Mouse (Mus musculus): Measurements from ENCODE around the gene Il17rc. TPM values are rescaled to one million over a fixed set of nuclear protein-coding genes. Genes with fewer than 3 reads are reported as not detected.
A peak's percentile ranks its signal among the peaks of the same experiment; 100 is the strongest.

Gene Il17rc
- total RNA-seq (2021) = 1 to 10 TPM; 4.1 to 4.2 TPM
- long read RNA-seq, partial matches to known transcripts = 5 of 9 reads
- long read RNA-seq, other reads (novel, unspliced or antisense) = 4 of 9 reads

DNA sequence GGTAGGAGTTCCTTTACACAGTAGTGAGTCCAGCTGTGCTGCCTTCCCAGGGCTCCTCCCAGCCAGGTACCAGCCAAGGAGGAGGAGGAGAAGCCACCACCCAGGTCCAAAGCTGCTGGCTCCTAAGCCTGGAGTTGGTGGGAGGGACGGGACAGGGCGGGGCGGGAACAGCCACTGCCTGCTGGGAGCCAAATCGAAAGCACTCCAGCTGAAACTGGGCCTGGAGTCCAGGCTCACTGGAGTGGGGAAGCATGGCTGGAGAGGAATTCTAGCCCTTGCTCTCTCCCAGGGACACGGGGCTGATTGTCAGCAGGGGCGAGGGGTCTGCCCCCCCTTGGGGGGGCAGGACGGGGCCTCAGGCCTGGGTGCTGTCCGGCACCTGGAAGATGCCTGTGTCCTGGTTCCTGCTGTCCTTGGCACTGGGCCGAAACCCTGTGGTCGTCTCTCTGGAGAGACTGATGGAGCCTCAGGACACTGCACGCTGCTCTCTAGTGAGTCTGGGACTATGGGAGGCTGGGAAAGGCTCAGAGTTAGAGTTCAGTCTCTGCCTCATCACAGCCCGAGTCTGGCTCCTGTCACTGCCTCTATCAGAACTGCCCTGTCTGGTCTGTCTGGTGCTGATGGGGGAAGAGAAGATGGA, at the start of gene Il17rc:
Il17rc (plus strand) TSS at position 131 of the 640 bp plus-strand sequence.
- no peak for DNase-seq (ENCODE audit: low spot score in 2 of 2)

DNA sequence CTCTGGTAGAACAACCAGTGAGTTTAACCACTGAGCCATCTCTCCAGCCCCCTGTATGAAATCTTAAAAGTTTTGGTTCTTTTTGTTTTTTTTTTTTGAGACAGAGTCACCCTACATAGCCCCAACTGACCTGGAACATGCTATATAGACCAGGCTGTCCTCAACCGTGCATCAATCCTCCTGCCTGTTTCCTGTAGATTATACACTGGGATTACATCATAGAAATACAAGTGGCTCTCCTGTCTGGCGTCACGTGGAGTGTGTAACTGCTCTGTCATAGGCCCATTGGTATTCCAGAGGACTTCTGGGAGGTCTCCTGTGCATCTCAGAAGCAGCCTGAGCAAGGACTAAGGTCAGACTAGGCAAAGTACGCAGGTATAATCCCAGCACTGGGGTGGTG, 48.2 kb upstream of the Il17rc start:
- no peak for DNase-seq (ENCODE audit: low spot score in 2 of 2)

DNA sequence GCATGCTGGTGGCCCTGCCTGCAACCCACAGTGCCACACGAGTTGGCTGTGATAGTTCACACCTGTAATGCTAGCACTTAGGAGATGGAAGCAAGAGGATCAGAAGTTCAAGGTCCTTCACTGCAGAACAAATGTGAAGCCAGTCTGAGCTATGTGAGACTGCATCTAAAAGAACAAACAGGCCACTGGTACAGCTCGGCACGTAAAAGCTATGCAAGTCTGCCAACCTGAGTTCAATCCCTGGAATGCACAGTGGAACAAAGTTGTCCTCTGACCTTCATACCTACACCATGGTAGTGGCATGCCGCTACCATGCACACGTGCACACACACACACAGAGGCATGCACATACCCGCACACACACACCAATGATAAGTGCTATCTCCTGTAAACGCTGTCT, 47.0 kb upstream of the Il17rc start:
- no peak for DNase-seq (ENCODE audit: low spot score in 2 of 2)

DNA sequence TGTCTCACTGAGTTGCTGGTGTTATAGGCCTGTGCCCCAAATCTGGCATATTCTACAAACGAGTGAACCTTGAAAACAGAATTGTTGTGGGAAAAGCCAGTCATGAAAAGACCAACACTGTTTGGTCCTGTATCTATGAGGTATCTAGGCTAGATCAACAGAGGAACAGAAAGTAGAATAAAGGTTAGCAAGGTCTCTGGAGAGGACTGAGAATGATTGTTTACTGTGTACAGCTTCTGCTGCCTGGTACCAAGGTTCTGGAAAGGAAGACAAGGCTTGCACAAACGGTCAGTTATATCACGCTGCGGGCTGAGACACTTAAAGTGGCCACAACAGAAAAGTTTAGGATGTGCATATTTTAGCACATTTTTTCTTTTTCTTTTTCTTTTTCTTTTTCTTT, 44.5 kb upstream of the Il17rc start:
- DNase-seq (ENCODE audit: low spot score in 2 of 2) = no peak

DNA sequence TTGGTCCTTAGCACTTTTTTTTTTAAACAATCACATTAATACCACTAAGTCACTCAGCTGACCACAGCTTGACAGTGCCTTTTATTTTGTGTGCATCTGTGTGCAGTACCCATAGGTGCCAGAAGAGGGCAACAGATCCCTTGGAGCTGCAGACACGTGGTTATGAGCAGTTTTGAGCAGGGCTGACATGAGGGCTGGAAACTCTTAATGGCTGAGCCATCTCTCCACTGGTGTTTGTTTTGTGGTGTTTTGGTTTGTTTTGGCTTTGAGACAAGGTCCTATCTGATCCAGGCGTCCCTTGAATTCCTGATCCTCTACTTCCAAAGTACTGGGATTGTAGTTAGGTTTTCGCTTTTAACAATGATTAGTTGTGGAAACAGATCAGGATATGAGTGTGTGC, 43.8 kb upstream of the Il17rc start:
- DNase-seq (ENCODE audit: low spot score in 2 of 2) = no peak

DNA sequence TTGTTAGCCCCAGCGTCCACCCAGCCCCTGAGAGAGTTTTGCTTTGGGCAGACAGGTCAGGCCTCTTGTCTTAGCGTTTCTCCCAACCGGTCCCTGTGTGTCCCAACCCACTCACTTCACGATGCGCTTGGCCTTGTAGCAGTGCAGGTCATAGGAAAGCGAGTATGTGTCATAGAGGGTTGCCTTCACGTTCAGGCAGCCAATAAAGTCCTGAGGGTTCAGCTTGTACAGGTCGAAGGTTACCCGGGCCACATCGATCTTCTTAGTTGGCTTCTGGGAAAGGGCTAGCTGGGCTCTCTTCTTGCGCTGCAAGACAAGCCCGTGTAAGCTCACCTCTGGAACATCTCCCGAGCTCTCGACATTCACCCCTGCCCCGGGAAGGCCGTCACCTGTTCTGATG, 43.2 kb upstream of the Il17rc start:
- no peak for DNase-seq (ENCODE audit: low spot score in 2 of 2)

DNA sequence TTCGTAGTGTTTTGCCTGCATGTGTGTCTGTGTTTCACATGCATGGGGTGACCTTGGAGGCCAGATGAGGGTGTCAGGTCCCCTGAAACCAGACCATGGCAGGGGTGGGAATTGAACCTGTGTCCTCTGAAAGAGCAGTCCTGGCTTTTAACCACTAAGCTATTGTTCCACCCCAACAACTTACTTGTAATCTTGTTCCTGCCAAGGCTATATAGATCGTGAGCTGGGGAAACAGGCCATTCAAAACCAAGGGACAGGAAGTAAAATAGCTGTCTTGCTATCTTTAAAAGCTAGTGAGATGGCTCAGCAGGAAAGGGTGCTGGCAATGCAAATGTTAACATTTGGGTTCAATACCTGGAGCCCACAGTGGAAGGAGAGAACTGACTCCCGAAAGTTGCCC, 41.3 kb upstream of the Il17rc start:
- DNase-seq (ENCODE audit: low spot score in 2 of 2) = no peak

DNA sequence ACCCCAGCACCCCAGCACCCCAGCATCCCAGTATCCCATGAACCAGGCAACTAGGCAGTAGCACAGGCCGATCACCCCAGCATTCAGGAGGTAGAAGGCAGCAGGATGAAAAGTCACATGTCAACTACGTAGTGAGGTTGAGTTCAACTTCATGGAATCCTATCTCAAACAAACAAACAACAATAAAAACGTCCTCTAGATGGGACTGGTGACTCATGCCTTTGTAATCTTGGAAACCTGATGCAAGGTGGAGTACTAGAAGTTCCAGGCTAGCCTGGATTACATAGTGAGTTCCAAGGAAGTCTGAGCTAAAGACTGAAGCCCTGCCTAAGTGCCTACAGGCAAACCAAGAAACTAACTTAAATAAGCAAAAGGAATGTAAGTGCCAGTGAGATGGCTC, 40.4 kb upstream of the Il17rc start:
- DNase-seq (ENCODE audit: low spot score in 2 of 2) = no peak

DNA sequence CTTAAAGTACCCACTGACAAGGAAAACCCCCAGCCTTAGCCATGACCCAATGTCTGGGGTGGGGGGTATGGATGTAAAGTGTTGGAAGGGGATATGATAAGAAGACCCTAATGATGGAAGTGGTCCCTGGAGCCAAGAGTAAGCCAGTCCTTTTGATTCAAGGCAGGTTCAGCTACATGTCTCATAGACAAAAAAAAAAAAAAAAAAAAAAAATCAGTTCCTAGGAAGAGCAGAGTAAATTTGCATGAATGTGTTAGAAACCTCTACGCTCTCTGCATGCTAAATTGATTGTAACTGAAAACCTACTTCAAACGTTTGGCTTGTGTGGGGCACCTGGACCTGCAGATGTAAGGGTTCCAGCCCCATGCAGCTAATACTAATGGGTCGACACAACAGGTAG, 39.4 kb upstream of the Il17rc start:
- no peak for DNase-seq (ENCODE audit: low spot score in 2 of 2)

DNA sequence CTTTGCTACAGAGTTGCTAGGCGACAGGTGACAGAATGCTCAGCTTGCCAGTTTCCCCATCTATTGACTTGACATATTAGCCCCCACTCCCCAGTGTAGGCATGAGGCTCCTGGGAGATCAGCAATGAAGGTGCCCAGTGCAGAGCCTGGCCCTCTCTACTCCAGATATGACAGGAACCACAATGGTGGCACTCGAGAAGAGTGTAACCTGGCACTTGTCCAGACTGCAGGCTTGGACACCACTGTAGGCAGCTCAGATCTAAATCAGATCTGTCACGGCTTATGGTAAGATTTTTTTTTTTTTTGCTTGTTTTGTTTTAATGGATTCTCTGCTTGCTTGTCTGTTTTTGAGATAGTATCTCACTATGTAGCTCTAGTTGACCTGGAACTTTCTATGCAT, 37.6 kb upstream of the Il17rc start:
- no peak for DNase-seq (ENCODE audit: low spot score in 2 of 2)

DNA sequence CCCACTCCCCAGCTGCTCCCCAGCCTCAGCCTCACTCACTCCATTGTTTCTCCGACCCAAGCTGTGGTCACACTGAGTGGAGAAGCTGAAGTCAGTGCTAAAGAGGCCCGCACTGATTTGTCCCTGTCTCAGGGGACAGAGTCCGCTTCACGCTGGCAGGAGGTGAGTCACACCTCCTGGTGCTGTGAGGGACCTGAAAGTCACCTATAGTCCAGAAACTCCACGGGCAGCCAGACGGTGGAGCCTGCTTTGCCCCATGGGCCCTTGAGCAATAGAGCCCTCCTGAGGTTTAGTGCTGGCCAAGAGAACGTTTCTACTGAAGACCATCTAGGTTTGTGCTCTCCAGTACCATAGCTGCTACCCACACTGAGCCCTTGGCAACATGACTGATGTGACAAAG, 36.5 kb upstream of the Il17rc start:
- no peak for DNase-seq (ENCODE audit: low spot score in 2 of 2)

DNA sequence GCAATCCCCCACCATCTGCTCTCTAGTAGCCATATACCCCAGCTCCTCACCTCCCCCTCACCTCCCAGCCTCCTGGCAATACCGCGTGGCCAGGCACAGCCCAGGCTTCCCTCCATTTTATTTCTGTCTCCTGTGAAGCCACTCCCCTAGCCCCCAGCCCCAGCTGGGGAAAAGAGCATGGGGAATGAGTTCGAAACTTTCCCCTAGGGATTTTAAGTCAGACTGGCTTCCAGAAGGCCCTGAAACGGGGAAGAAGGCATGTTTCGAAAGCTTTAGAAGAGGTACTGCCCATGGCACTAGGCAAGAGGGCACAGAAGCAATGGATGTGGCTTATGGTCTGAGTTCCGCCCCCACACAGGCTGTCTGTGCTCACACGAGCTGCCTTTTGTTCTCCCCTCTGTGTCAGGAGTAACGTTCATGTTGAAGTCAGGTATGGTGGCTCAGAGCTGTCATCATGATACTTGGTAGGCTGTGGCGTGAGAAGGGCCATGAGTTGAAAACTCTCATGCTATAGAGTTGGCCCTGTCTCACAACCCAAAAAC, 35.5 kb upstream of the Il17rc start, which contains the start of gene Cidec:
Cidec (minus strand) TSS at position 97 of the 542 bp plus-strand sequence.
- DNase-seq (ENCODE audit: low spot score in 2 of 2) = no peak

DNA sequence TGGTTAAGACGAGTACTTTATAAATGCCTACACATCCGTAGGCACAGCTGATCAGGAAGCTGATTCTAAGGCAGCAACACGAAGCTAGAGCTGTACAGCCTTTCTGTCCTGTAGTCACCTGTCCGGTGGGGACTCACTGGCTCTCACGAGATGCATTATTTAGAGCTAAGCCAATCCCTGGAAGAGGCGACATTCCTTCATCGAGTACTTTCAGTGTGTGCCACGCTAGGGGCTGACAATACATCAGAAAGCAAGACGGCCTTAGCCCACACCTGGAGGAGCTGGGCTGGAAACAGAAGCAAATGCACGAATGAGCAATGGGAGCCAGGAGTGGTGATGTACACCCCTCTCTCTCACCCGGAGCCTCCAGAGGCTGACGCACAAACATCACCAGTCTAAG, 34.1 kb upstream of the Il17rc start:
- DNase-seq (ENCODE audit: low spot score in 2 of 2) = no peak

DNA sequence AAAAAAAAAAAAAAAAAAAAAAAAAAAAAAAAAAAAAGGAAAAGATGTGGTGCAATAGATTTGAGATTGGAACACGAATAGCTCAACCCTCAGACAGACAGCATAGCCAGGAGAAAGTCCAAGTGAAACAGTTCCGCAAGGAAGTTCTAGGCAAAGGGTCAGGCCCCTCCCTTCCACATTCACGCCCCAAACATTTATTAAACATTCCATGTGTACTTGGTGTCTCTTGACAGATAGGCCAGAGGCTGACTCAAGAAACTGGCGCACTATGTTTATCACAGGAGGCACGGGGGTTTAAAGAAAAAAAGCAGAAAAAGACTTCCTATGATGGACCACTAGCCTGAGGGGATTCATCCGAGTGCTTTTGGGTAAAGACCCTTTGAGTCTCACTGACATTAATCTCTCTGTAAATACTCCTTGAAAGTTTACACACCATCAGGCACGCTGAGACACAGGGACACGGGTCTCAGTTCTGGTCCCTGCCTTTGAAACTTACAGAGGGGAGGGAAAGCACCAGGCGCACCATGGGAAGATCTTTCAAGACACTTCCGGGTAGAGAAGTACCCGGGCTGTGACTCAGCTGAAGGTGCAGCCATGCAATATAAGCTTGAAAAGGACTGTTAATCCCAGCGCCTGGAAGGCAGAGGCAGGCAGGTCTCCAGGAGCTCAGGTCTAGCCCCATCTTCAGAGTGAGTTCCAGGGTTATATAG, 32.4 kb upstream of the Il17rc start:
- no peak for DNase-seq (ENCODE audit: low spot score in 2 of 2)

DNA sequence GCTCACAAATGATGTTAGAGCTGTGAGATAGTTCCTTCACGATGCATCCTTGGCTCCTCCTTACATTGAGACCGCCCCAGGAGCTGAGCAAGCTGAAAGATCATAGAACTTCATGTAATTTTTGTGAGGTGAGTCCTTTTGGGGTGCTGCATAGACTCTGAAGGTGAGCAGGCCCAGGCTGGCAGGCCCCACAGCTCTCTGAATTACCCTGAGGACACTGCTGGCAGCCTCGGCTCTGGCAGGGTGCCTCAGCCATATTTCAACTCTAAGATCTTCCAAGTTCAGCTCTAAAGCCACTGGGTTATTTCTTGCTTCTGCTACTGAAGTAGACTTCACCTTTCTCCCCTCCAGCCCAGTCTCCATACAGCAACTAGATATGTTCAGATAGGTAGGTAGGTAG, 30.5 kb upstream of the Il17rc start:
- DNase-seq (ENCODE audit: low spot score in 2 of 2) = no peak

DNA sequence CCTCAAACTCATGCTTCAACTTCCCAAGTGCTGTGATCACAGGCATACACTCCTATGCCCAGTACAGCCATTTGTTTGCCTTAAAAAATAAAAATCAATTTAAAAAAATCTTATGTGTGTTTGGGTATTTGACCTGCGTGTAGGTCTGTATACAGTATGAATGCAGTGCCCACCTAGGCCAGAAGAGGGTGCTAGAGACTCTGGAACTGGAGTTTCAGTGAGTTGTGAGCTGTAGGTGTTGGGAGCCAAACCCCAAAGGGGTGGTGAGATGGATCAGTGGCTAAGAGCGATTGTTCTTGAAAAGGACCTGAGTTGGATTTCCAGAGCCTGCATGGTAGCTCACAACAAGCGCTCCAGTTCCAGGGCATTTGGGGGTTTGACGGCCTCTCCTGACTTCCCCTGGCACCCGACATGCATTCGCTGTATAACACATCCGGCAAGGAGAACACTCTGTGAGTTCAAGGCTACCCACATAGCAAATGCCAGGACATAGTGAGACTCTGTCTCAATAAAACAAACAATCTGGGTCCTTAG, 30.0 kb upstream of the Il17rc start:
- DNase-seq (ENCODE audit: low spot score in 2 of 2) = peak; percentile 20 to 80

DNA sequence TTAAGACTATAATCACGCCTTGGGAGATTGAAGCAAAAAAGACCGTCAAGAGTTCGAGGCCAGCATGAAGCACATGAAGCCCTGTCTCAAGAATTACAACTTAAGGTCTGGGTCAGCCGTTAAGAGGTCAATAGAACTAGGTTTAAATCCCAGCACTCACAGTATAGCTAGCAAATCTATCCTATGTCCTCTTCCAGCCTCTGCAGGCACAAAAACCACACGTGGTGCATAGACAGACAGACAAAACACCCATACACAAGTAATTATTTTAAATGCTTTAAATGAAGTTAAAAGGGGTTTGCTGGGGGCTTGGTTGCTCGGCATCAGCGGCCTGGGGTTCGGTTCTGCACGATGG, 29.2 kb upstream of the Il17rc start:
- no peak for DNase-seq (ENCODE audit: low spot score in 2 of 2)

DNA sequence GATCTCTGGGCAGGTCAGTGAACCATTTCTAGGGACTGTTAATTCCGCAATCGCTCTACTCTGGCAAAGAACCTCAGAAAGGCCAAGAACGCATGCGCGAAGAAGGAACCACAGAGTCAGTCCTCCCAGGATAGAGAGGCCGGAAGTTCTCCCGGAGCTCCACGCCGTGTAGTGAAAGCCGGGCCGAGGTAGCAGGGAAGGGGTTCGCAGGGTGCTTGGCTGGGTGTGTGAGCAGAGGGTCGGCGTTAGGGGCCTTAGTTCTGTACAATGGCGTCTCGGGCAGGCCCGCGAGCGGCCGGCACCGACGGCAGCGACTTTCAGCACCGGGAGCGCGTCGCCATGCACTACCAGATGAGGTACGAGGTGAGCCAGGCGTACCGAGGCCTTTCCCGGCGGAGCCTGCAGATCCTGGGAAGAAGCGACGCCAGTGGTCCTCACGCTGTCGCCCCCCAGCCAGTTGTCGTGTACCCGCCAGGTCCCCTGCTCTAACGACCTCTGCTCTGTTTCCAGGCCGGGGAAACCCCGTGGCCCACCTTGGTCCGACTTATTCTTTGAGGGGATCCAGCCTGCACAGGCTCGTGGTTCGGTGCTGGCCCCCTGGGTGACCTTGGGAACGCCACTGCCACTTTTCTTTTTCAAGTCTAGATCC, 28.7 kb upstream of the Il17rc start, which contains the start of gene Jagn1:
Jagn1 (plus strand) TSS at position 128 of the 649 bp plus-strand sequence.
- peak; percentile 87 to 94 for DNase-seq (ENCODE audit: low spot score in 2 of 2)

DNA sequence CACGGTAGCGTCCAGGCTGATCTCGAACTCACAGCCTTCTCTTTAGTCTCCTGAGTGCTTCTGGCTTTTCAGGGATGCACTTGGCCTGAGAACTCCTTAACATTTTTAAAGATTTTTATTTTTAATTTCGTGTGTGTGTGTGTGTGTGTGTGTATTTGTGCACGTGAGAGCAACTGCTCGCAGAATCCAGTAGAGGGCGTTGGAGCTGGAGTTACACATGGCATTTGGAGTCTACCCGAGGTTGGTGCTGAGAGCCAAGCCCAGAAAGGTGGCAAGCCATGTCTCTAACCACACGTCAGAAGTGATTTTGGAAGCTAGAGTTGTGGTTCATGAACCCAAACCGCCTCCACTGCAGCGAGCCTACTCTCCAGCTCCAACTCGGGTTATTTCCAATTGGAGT, 28.1 kb upstream of the Il17rc start:
- no peak for DNase-seq (ENCODE audit: low spot score in 2 of 2)

DNA sequence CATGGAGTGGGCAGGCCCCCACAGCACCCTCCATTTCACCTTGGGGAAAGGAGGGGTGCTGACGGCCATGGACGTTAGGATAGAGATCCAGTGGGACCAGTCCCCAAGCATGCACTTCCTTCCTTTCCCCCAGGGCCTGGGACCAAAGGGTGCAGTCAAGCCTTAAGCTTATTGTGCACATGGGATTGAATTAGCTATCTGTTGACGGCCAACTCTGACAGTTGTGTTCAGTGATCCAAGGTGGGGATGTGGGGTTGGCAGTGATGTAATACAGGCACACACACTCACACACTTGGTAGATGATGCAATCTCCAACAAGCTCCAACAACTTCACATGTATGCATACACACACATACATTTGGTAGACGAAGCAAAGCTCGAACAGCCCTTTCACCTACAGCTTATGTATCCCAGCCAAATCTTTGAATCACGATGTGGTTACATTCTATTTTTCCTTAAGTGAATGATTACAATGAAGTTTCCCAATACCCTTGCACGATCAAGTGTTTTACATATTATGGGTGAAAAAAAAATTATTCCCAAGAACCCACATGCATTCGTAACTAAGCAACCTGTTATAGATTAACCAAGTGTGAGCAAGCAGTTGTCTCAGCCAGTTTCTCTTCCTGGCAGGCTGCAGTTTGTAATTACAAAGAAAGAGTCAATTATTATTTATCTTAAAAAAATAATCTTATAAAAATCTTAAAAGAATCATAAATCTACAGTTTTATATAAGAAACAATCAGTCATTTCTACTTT, 26.8 kb upstream of the Il17rc start:
- no peak for DNase-seq (ENCODE audit: low spot score in 2 of 2)

DNA sequence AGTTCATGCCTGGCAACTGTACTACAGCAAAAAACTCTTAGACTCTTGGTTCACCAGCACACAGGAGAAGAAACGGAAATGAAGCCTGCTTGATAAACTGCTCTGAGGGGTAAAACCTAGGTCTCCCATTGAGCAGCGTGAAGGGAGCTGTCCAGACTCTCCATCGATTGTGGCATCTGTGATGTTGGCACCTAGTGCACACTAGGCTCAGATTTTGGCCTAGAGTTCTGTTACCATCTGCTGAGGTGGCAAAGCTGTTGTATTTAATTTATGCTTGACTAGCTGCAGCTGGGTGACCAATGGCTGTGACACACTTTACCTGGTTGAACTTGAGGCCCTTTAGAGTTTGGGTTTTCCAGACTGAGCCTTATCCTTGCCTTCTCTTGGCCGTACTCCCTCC, 23.6 kb upstream of the Il17rc start:
- no peak for DNase-seq (ENCODE audit: low spot score in 2 of 2)

Measured in layer of hippocampus, adult 18-20 months (tissue).